ENCODE assay signal across 32 mouse cellular contexts in the genomic region with DNA sequence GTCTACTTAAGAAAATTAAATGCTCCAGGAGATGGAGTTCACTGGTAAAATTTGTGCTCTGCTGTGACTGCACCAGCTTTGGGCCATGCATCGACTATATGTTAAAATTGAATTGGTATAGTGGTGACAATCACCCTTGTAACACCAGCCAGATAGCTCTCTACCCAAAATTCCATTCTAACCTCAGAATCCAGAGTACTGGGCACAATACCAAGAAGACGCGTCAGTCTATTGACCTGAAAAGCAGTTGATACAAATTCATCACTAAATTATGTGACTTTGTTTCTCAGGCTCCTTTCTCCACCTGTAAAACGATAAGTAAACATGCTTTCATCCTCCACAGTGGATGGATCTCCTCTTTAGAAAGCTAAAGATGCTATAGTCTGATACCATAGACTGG.
"Had no signal": no experiment of that assay in that cellular context is flagged by ENCODE, and none has a peak within 500 bp of the region (broad histone marks: within the 10 kb centered on the region; RNA-seq: fewer than 3 reads in every experiment).

No protein-coding gene starts in this region.

- H3K4me3 ChIP-seq: limb, embryonic 10.5 days; limb, embryonic 12.5 days; limb, embryonic 13.5 days; limb, embryonic 15.5 days; liver, embryonic 12.5 days; liver, embryonic 13.5 days; liver, embryonic 15.5 days; lung, embryonic 15.5 days; megakaryocyte, embryonic 14.5 days; midbrain, embryonic 10.5 days; midbrain, embryonic 12.5 days; midbrain, embryonic 13.5 days; midbrain, embryonic 15.5 days; myocyte; neural tube, embryonic 12.5 days had no signal

- H3K36me3 ChIP-seq: liver, embryonic 12.5 days; liver, embryonic 13.5 days; liver, embryonic 15.5 days; lung, embryonic 15.5 days; midbrain, embryonic 10.5 days; midbrain, embryonic 12.5 days; midbrain, embryonic 13.5 days; midbrain, embryonic 15.5 days; neural tube, embryonic 12.5 days had no signal

- H3K9me3 ChIP-seq: limb, embryonic 10.5 days; limb, embryonic 12.5 days; limb, embryonic 13.5 days; limb, embryonic 15.5 days; liver, embryonic 12.5 days; liver, embryonic 13.5 days; liver, embryonic 15.5 days; lung, embryonic 15.5 days; megakaryocyte, embryonic 14.5 days; midbrain, embryonic 10.5 days; midbrain, embryonic 12.5 days; midbrain, embryonic 13.5 days; midbrain, embryonic 15.5 days; neural tube, embryonic 12.5 days had no signal

- ATAC-seq: liver, embryonic 12.5 days; liver, postnatal 0 days; lung, postnatal 0 days; midbrain, embryonic 13.5 days; midbrain, embryonic 15.5 days; midbrain, embryonic 16.5 days had no signal

- H3K27ac ChIP-seq: limb, embryonic 10.5 days; limb, embryonic 12.5 days; limb, embryonic 13.5 days; limb, embryonic 15.5 days; liver, embryonic 12.5 days; liver, embryonic 13.5 days; liver, embryonic 14.5 days; liver, embryonic 15.5 days; lung, embryonic 15.5 days; macrophage; midbrain, embryonic 10.5 days; midbrain, embryonic 12.5 days; midbrain, embryonic 13.5 days; midbrain, embryonic 15.5 days; neural tube, embryonic 12.5 days had no signal

- H3K9ac ChIP-seq: limb, embryonic 12.5 days; limb, embryonic 13.5 days; limb, embryonic 15.5 days; liver, embryonic 12.5 days; liver, embryonic 13.5 days; liver, embryonic 14.5 days; liver, embryonic 15.5 days; liver, postnatal 0 days; lung, embryonic 14.5 days; lung, embryonic 15.5 days; midbrain, embryonic 12.5 days; midbrain, embryonic 13.5 days; midbrain, embryonic 15.5 days; neural tube, embryonic 12.5 days had no signal

- DNase-seq: left cerebral cortex, postnatal 4 days; liver; liver, embryonic 13.5 days; liver, postnatal 0 days; lung, adult 18-20 months; lung, adult 2 months; lung, embryonic 14.5 days; lung, postnatal 10 days; lung, postnatal 14 days; lung, postnatal 36 days; lung, postnatal 4 days; midbrain, embryonic 14.5 days had no signal

- H3K27me3 ChIP-seq: limb, embryonic 12.5 days; limb, embryonic 13.5 days; limb, embryonic 15.5 days; liver, embryonic 12.5 days; liver, embryonic 13.5 days; liver, embryonic 15.5 days; lung, embryonic 15.5 days; megakaryocyte, embryonic 14.5 days; midbrain, embryonic 12.5 days; midbrain, embryonic 13.5 days; midbrain, embryonic 15.5 days; neural tube, embryonic 12.5 days had no signal

- H3K4me2 ChIP-seq: limb, embryonic 12.5 days; limb, embryonic 13.5 days; limb, embryonic 15.5 days; liver, embryonic 11.5 days; liver, embryonic 12.5 days; liver, embryonic 13.5 days; liver, embryonic 15.5 days; lung, embryonic 14.5 days; lung, embryonic 15.5 days; midbrain, embryonic 11.5 days; midbrain, embryonic 12.5 days; midbrain, embryonic 13.5 days; midbrain, embryonic 15.5 days; neural tube, embryonic 12.5 days had no signal

- H3K4me1 ChIP-seq: limb, embryonic 10.5 days; limb, embryonic 12.5 days; liver, embryonic 12.5 days; liver, embryonic 13.5 days; liver, embryonic 15.5 days; lung, embryonic 15.5 days; midbrain, embryonic 10.5 days; midbrain, embryonic 12.5 days; midbrain, embryonic 13.5 days; midbrain, embryonic 15.5 days; neural tube, embryonic 12.5 days had no signal
